Mouse (Mus musculus) frontal cortex, adult 2 months (tissue): ENCODE data around the gene Cyp2f2. TPM values are rescaled to one million over a fixed set of nuclear protein-coding genes. Genes with fewer than 3 reads are reported as not detected.

ENCODE experiments used
- DNase-seq, 2 experiments: peaks; one replicate each; pipeline ENCODE4 v3.0.0; 2022; ENCODE audit warnings: low spot score in 1 of 2; ENCODE audit errors: extremely low spot score in 1 of 2
- polyA plus RNA-seq: library from polyadenylated mRNA; depleted of rRNA; stranded (reverse); fragments of >200 nt; gene quantifications from 2 replicates; pipeline ENCODE4 v1.2.3, GENCODE M21; 2012; rRNA removed

The Cyp2f2 gene
- polyA plus RNA-seq, 1 experiment, result 1.2 TPM

DNA sequence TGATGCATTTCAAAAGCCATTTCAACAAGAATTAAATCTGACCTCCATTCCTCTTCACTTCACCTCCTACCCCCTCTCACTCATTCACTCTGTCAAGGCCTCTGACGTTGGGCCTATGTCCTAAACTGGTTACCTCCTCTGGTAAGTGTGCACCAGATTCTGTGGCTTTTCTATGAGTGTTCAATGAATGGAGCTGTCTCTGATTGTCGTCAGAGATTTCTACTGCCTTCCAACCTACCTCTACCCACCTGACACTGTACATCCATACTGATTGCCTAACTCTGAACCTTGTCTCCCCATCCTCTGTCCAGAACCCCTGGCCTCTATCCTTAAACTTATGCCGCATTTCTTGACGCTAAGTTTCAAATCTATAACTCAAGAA, 58.2 kb downstream of the Cyp2f2 start:
- DNase-seq, result no peak

DNA sequence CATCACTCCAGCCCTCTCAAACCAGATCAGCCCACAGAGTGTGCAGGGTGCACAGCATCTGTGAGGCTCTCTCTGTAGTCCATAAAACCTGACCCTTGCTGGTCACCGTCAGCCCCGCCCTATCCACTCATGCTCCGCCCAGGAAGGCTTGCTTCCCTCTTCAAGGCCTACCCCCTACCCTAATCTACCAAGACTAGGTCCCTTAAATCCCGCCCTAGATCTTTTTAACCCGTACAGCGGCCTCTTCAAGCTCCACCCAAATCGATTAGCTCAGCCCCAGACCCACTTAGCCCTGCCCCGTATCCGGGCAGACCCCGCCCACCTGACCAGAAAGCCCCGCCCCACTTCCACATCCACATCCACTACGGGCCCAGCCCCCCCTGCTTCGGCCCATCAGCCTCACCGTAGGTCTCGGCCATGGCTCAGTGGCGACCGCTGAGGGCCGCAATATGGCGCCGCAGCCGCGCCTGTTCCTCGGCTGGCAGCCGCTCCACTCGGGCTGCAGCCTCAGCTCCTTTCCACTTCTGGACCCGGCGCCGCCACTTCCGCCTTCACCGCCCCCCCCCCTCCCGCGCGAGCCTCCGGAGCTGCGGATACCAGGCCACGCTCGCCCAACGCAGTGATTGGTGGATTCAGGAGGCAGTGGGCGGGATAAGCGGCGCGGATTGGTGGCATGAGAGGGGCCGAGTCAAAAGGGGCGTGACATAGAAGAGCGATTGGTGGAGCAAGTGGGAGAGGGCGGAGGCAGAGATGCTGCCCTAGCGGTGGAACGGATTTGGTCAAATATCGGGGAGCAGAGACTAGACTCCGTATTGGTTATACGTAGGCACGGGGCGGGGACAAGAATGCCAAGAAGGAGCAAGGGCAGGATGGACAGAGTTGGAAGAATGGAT, 58.9 kb downstream of the Cyp2f2 start, which contains the start of gene Rab4b:
Gene Rab4b, minus strand, starts transcription at position 573 of the 893 bp plus-strand sequence.
- peak; percentile 99 for DNase-seq

DNA sequence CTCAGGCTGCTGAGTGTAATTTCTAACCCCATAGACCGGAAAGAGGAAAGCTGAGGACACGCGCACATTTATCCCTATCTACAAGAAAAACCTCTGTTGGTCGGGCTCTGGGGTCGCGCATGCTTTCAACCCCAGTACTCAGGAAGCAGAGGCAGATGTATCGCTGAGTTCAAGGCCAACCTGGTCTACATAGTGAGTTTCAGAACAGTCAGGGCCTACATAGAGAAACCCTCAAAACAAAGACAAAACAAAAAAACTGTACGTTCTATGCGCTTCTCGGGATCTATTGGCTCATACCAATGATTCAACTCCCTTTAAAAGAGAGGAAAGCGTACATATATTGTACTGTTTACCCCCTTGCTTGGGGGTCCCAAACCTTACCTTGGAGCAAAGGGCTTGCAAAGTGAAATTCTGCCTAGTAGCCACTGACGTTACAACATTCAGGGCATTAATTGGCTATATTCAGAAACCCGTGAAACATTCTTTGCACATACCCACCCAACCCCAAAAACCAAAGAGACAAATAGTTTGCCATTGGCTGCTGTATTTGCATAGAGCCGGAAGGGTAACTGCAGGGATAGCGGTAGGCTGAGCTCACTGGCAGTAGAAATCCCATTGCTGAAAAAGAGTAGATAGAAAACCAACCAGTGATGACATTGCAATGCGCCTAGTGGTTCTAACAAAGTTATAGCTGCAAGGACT, 59.7 kb downstream of the Cyp2f2 start:
- no peak for DNase-seq

DNA sequence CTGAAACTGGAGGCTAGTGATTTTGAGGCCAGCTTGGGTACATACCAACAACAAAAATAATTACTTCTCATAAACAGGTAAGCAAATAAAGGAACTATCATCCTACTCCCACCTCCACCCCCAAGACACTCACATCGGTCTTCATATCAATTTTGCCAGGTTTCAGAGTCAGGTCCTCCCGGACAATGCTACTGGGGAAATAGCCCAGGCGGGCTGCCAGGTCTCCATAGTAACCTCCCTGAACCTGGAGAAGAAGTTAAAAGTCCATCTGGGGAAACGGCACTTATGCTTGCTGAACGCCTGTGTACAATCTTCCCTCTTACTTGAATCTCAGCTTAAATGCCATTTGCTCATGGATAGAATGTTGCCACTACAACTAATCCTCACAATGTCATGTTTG, 60.3 kb downstream of the Cyp2f2 start:
- DNase-seq, result no peak

DNA sequence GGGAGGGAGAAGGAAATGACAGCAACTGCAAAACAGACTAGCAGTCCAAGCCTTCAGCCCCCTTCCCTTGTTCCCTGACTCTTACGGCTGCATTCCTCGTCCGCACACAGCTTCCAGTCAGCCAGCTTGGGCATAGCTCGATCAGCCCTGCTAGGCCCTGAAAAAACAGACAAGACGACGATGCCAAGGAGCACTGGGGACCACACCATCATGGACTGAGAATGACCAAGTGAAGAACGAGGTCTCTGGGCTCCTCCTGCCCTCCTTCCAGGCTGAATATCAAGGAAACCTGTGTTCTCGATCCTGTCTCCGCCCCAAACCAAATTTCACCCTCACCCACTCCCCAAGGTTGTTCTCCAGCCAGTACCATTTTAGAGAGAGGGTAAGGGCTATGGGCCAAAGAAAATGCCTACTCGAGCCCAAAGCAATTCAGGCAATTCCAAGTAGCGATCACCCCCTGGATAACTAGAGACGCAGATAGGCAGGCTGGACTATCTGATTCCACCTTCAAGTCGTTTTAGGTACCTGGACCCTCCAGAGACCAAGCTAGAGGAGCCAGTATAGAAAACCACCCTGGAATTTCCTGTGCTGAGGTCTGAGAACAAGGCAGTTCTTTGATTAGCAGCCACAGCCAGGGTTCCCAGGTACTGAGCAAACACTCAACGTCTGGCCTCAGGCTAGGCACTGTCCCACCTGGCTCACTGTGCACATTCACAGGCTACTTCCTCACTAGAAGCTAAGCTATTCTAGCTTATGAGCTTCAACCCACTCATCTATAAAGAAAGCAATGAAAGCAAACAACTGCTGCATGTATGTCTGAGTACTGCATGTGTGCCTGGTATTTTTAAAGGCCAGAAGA, 61.4 kb downstream of the Cyp2f2 start, which contains the start of the genes Gm21983 and Mia:
Gene Gm21983, minus strand, starts transcription at position 250 of the 859 bp plus-strand sequence.
Gene Mia, minus strand, starts transcription at position 321 of the 859 bp plus-strand sequence.
- no peak for DNase-seq

DNA sequence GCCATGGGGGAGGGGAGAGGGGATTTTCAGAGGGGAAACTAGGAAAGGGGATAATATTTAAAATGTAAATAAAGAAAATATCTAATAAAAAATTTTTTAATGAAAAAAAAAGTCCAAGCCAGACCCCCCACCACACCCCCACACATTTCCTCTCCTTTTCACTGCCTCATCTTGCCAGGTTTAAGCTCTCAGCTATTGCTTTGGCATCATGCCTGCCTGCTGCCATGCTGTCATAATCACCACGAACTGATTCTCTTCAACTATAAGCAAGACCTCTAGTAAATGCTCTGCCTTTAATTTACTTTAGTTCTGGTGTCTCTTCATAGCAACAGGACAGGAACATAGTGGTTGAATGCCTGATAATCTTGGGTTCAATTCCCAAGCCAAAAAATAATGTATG, 62.8 kb downstream of the Cyp2f2 start:
- DNase-seq, result no peak

Other genes starting within 250 kb of the Cyp2f2 start
- gene Cyp2a22, start 180.5 kb upstream of the Cyp2f2 start, polyA plus RNA-seq, result not detected in 2 replicates
- gene Cyp2a12, start 90.8 kb upstream of the Cyp2f2 start, polyA plus RNA-seq, result not detected in 2 replicates
- gene Cyp2t4, start 33.8 kb downstream of the Cyp2f2 start, polyA plus RNA-seq, result not detected in 2 replicates
- 96.1 and 102 TPM in 2 replicates for gene Egln2, start 46.9 kb downstream of the Cyp2f2 start, polyA plus RNA-seq
- gene Rab4b, start 59.0 kb downstream of the Cyp2f2 start, polyA plus RNA-seq, result 124 and 128 TPM in 2 replicates
- 0.18 and 0.29 TPM in 2 replicates for gene Gm21983, start 61.2 kb downstream of the Cyp2f2 start, polyA plus RNA-seq
- gene Mia, start 61.2 kb downstream of the Cyp2f2 start, polyA plus RNA-seq, result 4.4 TPM in 2 replicates
- 17.5 and 17.7 TPM in 2 replicates for gene BC024978, start 75.9 kb downstream of the Cyp2f2 start, polyA plus RNA-seq
- gene Snrpa, start 76.4 kb downstream of the Cyp2f2 start, polyA plus RNA-seq, result 190 and 196 TPM in 2 replicates
- gene Itpkc, start 108.8 kb downstream of the Cyp2f2 start, polyA plus RNA-seq, result 5.2 and 6.7 TPM in 2 replicates
- 39.1 and 40.5 TPM in 2 replicates for gene Coq8b, start 113.1 kb downstream of the Cyp2f2 start, polyA plus RNA-seq
- gene Numbl, start 138.5 kb downstream of the Cyp2f2 start, polyA plus RNA-seq, result 95.1 and 100 TPM in 2 replicates
- 68.8 and 69.8 TPM in 2 replicates for gene Ltbp4, start 217.8 kb downstream of the Cyp2f2 start, polyA plus RNA-seq
- gene Shkbp1, start 236.1 kb downstream of the Cyp2f2 start, polyA plus RNA-seq, result 58.4 and 62.8 TPM in 2 replicates
- gene Gm20479, start 237.5 kb downstream of the Cyp2f2 start, polyA plus RNA-seq, result 0.25 TPM in 1 of 2 replicates, not detected in the other